Mouse (Mus musculus) T-helper 2 cell (primary cell): Measurements from ENCODE around the gene Cers6.

Experiments used
- in situ Hi-C: fragments of 300-600 bp; cut with MboI, MseI; formaldehyde crosslinking; loops from one replicate; pipeline ENCODE4 v1.15.1; 2025; ENCODE audit warnings: high pct_unique_total_duplicates

The Cers6 gene

GRCm38 (mm10) chr2:68860904-68861685 lies at the start of gene Cers6:
Cers6 (plus strand) TSS chr2:68861441.
- in situ Hi-C loops: loop anchor here (5.0 to 10.0 kb wide), 2 partner anchors 76 to 134 kb away; no protein-coding TSS in a partner anchor

GRCm38 (mm10) chr2:68814409-68814808 lies 46.8 kb upstream of the Cers6 start:
- in situ Hi-C loops: no loop called here

GRCm38 (mm10) chr2:68819040-68819439 lies 42.2 kb upstream of the Cers6 start:
- in situ Hi-C loops: no loop called here

GRCm38 (mm10) chr2:68822152-68822887 lies 38.9 kb upstream of the Cers6 start:
- in situ Hi-C loops: no loop called here

- in situ Hi-C loops: no loop called here
Measured at GRCm38 (mm10) chr2:68825326-68826020, 35.8 kb upstream of the Cers6 start.

- in situ Hi-C loops: no loop called here
Measured at GRCm38 (mm10) chr2:68843330-68843729, 17.9 kb upstream of the Cers6 start.

- in situ Hi-C loops: no loop called here
Measured at GRCm38 (mm10) chr2:68844530-68844929, 16.7 kb upstream of the Cers6 start.

- in situ Hi-C loops: no loop called here
Measured at GRCm38 (mm10) chr2:68845002-68845740, 16.1 kb upstream of the Cers6 start.

- in situ Hi-C loops: loop anchor here (5.0 to 10.0 kb wide), 2 partner anchors 77 to 134 kb away; no protein-coding TSS in a partner anchor
Measured at GRCm38 (mm10) chr2:68860391-68860790, 850 bp upstream of the Cers6 start.

GRCm38 (mm10) chr2:68861721-68862463 lies 651 bp downstream of the Cers6 start:
- in situ Hi-C loops: loop anchor here (5.0 to 10.0 kb wide), 2 partner anchors 75 to 133 kb away; no protein-coding TSS in a partner anchor

GRCm38 (mm10) chr2:68862464-68863266 lies 1.4 kb downstream of the Cers6 start:
- in situ Hi-C loops: loop anchor here (5.0 to 10.0 kb wide), 2 partner anchors 75 to 132 kb away; no protein-coding TSS in a partner anchor

- in situ Hi-C loops: loop anchor here (5.0 to 10.0 kb wide), 2 partner anchors 74 to 131 kb away; no protein-coding TSS in a partner anchor
Measured at GRCm38 (mm10) chr2:68863561-68863960, 2.3 kb downstream of the Cers6 start.

- in situ Hi-C loops: loop anchor here (5.0 to 10.0 kb wide), 2 partner anchors 73 to 130 kb away; no protein-coding TSS in a partner anchor
Measured at GRCm38 (mm10) chr2:68864366-68864765, 3.1 kb downstream of the Cers6 start.

GRCm38 (mm10) chr2:68867148-68867547 lies 5.9 kb downstream of the Cers6 start:
- in situ Hi-C loops: loop anchor here (10.0 kb wide), 1 partner anchor 128 kb away; no protein-coding TSS in a partner anchor

- in situ Hi-C loops: no loop called here
Measured at GRCm38 (mm10) chr2:68870999-68871780, 9.9 kb downstream of the Cers6 start.

- in situ Hi-C loops: no loop called here
Measured at GRCm38 (mm10) chr2:68873086-68873485, 11.8 kb downstream of the Cers6 start.

- in situ Hi-C loops: no loop called here
Measured at GRCm38 (mm10) chr2:68873653-68874441, 12.6 kb downstream of the Cers6 start.

- in situ Hi-C loops: no loop called here
Measured at GRCm38 (mm10) chr2:68874575-68874974, 13.3 kb downstream of the Cers6 start.
